Mouse (Mus musculus): ENCODE data around the gene Snx3. TPM values are rescaled to one million over a fixed set of nuclear protein-coding genes. Genes with fewer than 3 reads are reported as not detected.

Snx3 gene
- polyA plus RNA-seq, 1 experiment from 2014 or later = 340 TPM

DNA sequence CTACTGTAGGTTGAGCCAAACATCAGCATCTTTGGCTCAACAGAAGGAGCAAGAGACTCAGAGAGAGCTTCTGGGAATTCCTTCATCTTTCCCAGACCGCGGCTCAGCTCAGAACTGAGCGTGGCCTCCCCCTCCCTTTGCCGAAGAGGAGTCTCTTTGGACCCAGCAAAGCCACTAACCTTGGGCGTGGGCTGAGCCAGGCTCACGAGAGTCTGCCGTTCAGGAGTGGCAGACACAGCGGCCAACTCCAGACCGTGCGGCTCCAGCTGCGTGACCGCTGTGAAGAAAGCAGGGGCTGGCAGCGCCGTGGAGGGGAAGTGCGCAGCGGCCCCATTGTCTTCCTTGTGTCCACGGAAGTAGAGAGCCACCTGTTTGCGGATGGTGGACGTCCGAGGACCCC, 70.7 kb downstream of the Snx3 start:
- no peaks in the 10 kb centered on the region for H3K36me3 ChIP-seq (ENCODE audit: control insufficient read depth, insufficient read depth, low read length)
- peaks cover 92% of the 10 kb centered on the region for H3K27me3 ChIP-seq (ENCODE audit: control insufficient read depth, insufficient read depth, low read length)
- no peak overlapping the region for H3K27ac ChIP-seq (replicated peaks in 1 of 2; ENCODE audit: control insufficient read depth in 1 of 2, insufficient read depth in 1 of 2, low read depth in 2 of 2, low read length in 2 of 2)
- WGBS = 1% methylated on average over 20 of the region's 20 CpGs
- H3K9ac ChIP-seq (ENCODE audit: low read length) = no peak overlapping the region
- H3K4me1 ChIP-seq (ENCODE audit: control insufficient read depth in 2 of 2, insufficient read depth in 2 of 2, low read length in 2 of 2) = peaks cover 0 to 4% of the 10 kb centered on the region in 2 experiments; a peak in 2 of 4 replicates
- no peak overlapping the region for H3K4me3 ChIP-seq (ENCODE audit: control insufficient read depth in 1 of 2, insufficient read depth in 1 of 2, low read depth in 1 of 2, low read length in 2 of 2)
- ATAC-seq (ENCODE audit: insufficient number of reproducible peaks, insufficient read depth, low FRiP score, low read depth) = no peak
- H3K9me3 ChIP-seq (ENCODE audit: control insufficient read depth, low read length) = no peaks in the 10 kb centered on the region
- peak overlapping the region; percentile 23; the same call in 1 of the 2 replicates for H3K4me2 ChIP-seq (ENCODE audit: low read length)

DNA sequence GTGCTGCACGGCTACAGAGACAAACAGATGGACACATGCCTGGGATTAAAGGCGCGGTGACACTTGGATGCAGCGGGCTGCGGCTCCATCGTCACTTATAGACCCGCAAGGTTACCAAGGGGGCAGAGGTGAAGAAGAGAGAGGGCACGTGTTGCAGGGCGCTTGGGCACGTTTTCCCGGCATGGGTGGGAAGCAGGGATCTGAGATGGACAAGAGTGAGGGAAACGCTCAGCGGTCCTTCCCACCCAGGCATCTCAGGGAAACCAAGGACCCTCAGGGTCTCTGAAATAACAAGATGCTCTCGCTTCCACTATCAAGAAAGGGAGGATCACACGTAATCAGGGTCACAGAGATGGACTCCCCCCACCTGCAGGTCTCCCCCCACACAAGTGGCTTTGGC, 71.1 kb downstream of the Snx3 start:
- Histone ChIP-seq H3K4me3 (ENCODE audit: control insufficient read depth in 1 of 2, insufficient read depth in 1 of 2, low read depth in 1 of 2, low read length in 2 of 2) (no peak overlapping the region), H3K9ac (ENCODE audit: low read length) (no peak overlapping the region), H3K27ac (replicated peaks in 1 of 2; ENCODE audit: control insufficient read depth in 1 of 2, insufficient read depth in 1 of 2, low read depth in 2 of 2, low read length in 2 of 2) (no peak overlapping the region), H3K36me3 (ENCODE audit: control insufficient read depth, insufficient read depth, low read length) (no peaks in the 10 kb centered on the region), H3K9me3 (ENCODE audit: control insufficient read depth, low read length) (no peaks in the 10 kb centered on the region), H3K4me1 (ENCODE audit: control insufficient read depth in 2 of 2, insufficient read depth in 2 of 2, low read length in 2 of 2) (peaks cover 0 to 4% of the 10 kb centered on the region in 2 experiments; a peak in 2 of 4 replicates), H3K27me3 (ENCODE audit: control insufficient read depth, insufficient read depth, low read length) (peaks cover 93% of the 10 kb centered on the region), H3K4me2 (ENCODE audit: low read length) (no peak overlapping the region)
- no peak for ATAC-seq (ENCODE audit: insufficient number of reproducible peaks, insufficient read depth, low FRiP score, low read depth)
- WGBS = 5% methylated on average over 15 of the region's 15 CpGs

DNA sequence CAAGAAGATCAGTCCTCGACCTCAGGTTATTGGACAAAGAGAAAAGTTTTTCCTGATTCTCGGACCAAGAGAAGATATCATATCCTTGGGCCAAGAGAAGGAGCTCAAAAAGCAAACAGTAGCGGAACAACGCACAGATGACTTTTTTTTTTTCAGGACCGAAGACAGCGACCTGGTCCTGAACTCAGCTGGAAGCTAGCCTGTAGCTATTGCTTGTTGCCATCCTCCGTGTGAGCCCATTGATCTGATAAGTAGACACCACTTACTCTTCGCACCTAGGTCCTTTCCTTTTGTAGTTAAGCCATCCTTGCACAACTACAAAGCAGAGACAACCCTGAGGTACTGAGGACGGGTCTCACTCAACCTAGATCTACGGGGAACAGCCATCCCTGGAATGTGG, 72.8 kb downstream of the Snx3 start:
- Histone ChIP-seq H3K27me3 (ENCODE audit: control insufficient read depth, insufficient read depth, low read length) (peaks cover 99% of the 10 kb centered on the region), H3K4me3 (ENCODE audit: control insufficient read depth in 1 of 2, insufficient read depth in 1 of 2, low read depth in 1 of 2, low read length in 2 of 2) (no peak overlapping the region), H3K9me3 (ENCODE audit: control insufficient read depth, low read length) (no peaks in the 10 kb centered on the region), H3K4me2 (ENCODE audit: low read length) (no peak overlapping the region), H3K4me1 (ENCODE audit: control insufficient read depth in 2 of 2, insufficient read depth in 2 of 2, low read length in 2 of 2) (peaks cover 0 to 8% of the 10 kb centered on the region in 2 experiments; a peak in 2 of 4 replicates), H3K9ac (ENCODE audit: low read length) (no peak overlapping the region), H3K27ac (replicated peaks in 1 of 2; ENCODE audit: control insufficient read depth in 1 of 2, insufficient read depth in 1 of 2, low read depth in 2 of 2, low read length in 2 of 2) (no peak overlapping the region), H3K36me3 (ENCODE audit: control insufficient read depth, insufficient read depth, low read length) (no peaks in the 10 kb centered on the region)
- 3% methylated on average over 10 of the region's 10 CpGs for WGBS
- no peak for ATAC-seq (ENCODE audit: insufficient number of reproducible peaks, insufficient read depth, low FRiP score, low read depth)

DNA sequence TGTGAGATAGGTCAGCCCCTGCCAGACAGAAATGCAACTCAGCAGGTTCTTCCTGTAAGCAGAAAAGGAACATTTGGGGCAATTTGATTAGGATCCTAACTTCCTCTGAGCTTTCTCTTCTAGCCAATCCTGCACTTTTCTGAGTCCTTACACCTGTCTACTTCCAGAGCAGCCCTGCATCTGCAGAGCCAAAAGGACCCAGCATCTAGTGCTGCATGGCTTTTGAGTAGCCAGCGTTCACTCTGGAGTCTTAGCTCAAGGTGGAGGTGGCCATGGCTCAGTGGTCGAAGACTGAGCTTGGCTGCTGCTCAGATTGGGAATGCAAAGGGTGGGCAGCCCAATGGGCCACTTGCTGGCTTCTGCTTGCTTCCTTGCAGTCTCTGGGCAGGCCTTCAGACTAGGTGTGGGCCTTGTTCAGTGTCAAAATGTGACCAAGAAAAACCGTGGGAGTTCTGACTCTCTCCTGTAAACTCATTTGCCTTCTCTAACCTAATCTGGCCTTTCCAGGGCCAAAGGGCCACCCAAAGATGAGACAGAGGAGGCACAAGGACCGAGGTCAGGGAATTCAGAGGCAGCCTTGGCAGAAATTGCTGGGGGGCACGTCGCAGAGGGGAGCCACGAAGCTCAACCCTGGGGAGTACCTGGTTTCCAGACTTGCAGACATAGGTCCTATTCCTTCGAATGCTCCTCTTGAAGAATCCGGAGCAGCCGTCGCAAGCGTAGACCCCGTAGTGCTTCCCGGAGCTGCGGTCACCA, 75.9 kb downstream of the Snx3 start:
- Histone ChIP-seq H3K4me1 (ENCODE audit: control insufficient read depth in 2 of 2, insufficient read depth in 2 of 2, low read length in 2 of 2) (peaks cover 0 to 14% of the 10 kb centered on the region in 2 experiments; a peak in 3 of 4 replicates), H3K9ac (ENCODE audit: low read length) (no peak overlapping the region), H3K4me2 (ENCODE audit: low read length) (no peak overlapping the region), H3K4me3 (ENCODE audit: control insufficient read depth in 1 of 2, insufficient read depth in 1 of 2, low read depth in 1 of 2, low read length in 2 of 2) (no peak overlapping the region), H3K27ac (replicated peaks in 1 of 2; ENCODE audit: control insufficient read depth in 1 of 2, insufficient read depth in 1 of 2, low read depth in 2 of 2, low read length in 2 of 2) (no peak overlapping the region), H3K36me3 (ENCODE audit: control insufficient read depth, insufficient read depth, low read length) (no peaks in the 10 kb centered on the region), H3K9me3 (ENCODE audit: control insufficient read depth, low read length) (no peaks in the 10 kb centered on the region), H3K27me3 (ENCODE audit: control insufficient read depth, insufficient read depth, low read length) (peaks cover 99% of the 10 kb centered on the region)
- ATAC-seq (ENCODE audit: insufficient number of reproducible peaks, insufficient read depth, low FRiP score, low read depth) = no peak
- WGBS = 2% methylated on average over 15 of the region's 15 CpGs

DNA sequence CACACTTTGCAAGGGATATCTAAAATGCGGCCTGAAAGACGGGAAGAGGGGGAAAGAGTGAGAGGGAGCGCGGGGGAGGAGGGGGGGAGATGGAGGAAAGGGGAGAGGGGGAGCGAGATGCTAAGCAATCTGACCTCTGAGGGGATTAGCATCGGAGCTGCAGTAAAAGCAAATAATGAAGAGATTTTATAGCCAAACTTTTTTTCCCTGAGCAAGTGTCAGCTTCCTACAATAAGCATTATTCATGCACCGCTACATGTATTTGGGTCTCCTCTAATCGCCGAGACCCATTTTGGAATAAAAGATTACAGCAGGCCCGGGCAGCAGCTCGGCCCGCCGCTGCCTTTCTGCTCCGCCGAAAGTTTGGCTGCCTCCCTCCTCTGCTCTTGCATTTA, 76.4 kb downstream of the Snx3 start:
- 1% methylated on average over 15 of the region's 15 CpGs for WGBS
- no peak overlapping the region for H3K4me3 ChIP-seq (ENCODE audit: control insufficient read depth in 1 of 2, insufficient read depth in 1 of 2, low read depth in 1 of 2, low read length in 2 of 2)
- ATAC-seq (ENCODE audit: insufficient number of reproducible peaks, insufficient read depth, low FRiP score, low read depth) = no peak
- H3K9ac ChIP-seq (ENCODE audit: low read length) = no peak overlapping the region
- peaks cover 99% of the 10 kb centered on the region for H3K27me3 ChIP-seq (ENCODE audit: control insufficient read depth, insufficient read depth, low read length)
- H3K4me2 ChIP-seq (ENCODE audit: low read length) = no peak overlapping the region
- no peak overlapping the region for H3K27ac ChIP-seq (replicated peaks in 1 of 2; ENCODE audit: control insufficient read depth in 1 of 2, insufficient read depth in 1 of 2, low read depth in 2 of 2, low read length in 2 of 2)
- H3K9me3 ChIP-seq (ENCODE audit: control insufficient read depth, low read length) = no peaks in the 10 kb centered on the region
- H3K4me1 ChIP-seq (ENCODE audit: control insufficient read depth in 2 of 2, insufficient read depth in 2 of 2, low read length in 2 of 2) = peaks cover 0 to 16% of the 10 kb centered on the region in 2 experiments; a peak in 3 of 4 replicates
- no peaks in the 10 kb centered on the region for H3K36me3 ChIP-seq (ENCODE audit: control insufficient read depth, insufficient read depth, low read length)

DNA sequence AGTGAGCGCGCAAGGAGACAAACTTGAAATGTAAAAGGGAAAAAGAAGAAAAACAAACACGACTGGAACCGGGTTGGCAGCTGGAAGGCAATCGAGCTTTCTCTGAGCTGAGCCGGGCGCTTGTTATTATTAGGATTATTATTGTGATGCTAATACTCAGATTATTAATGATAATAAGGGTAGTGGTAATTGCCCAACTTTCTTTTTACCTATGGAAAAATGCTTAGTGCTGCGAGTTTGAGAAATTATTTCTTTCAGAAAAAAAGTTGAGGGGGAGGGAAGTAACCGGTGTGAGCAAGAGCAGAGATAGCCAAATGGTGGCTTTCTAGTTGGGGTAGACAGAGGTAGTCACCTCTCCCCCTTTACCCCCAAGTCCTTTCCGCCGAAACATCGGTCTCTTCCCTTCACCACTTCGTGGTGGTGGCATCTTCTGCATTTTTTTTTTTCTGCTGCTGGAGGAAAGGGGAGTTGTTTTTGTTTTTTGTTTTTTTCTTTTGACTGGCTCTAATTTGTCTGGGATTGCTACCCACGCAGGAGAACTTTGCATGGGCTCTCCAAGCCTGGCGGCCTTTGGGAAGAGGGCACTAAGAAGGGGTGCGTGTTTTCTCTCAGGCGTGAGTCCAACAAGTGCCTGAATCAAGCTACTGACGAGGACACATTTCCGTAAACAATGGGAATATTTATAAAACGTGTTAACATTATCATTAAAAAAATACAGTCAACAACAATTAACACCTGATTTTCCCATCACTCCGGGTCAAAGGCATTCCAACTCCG, 77.1 kb downstream of the Snx3 start:
- H3K4me3 ChIP-seq (ENCODE audit: control insufficient read depth in 1 of 2, insufficient read depth in 1 of 2, low read depth in 1 of 2, low read length in 2 of 2) = peak overlapping the region in 1 of 2 experiments; percentile 25; a peak in 2 of 4 replicates
- WGBS = 2% methylated on average over 22 of the region's 22 CpGs

DNA sequence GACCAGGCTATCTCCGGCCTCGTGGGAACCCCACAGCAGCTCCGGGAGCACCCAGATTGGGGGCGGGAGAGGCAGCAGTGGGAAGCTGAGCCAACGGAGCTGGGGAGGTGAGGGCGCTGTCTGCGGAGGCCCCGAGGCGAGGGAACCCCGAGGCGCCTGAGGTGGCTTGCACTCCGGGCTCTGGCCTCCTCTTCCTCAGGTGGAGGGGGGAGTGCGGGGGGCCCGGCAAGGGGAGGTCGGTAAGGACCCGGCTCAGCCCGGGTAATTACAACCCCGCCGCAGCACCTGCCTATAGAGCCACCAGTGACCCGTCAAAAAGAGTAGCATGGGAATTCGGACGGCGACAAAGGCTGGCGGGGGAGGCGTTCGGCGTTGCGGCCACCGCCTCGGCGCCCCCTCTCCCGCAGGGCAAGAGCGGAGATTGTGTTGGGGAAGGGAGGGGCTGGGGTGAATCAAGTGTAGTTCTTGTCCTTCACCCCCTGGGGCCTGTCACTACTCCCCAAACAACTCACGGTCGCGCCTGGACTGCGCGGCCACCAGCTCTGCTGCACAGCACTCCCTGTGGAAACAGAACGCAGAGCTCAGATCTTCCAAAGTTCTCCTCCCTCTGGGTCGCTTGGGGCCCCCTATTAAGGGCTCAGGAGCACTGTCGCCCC, 77.8 kb downstream of the Snx3 start:
- H3K36me3 ChIP-seq (ENCODE audit: control insufficient read depth, insufficient read depth, low read length) = no peaks in the 10 kb centered on the region
- no peak for ATAC-seq (ENCODE audit: insufficient number of reproducible peaks, insufficient read depth, low FRiP score, low read depth)
- no peak overlapping the region for H3K9ac ChIP-seq (ENCODE audit: low read length)
- H3K4me1 ChIP-seq (ENCODE audit: control insufficient read depth in 2 of 2, insufficient read depth in 2 of 2, low read length in 2 of 2) = peaks cover 5 to 30% of the 10 kb centered on the region in 2 experiments; a peak in 3 of 4 replicates
- H3K4me2 ChIP-seq (ENCODE audit: low read length) = peak overlapping the region; percentile 51
- peaks cover 99% of the 10 kb centered on the region for H3K27me3 ChIP-seq (ENCODE audit: control insufficient read depth, insufficient read depth, low read length)
- under 1% methylated on average over 35 of the region's 41 CpGs for WGBS
- no peaks in the 10 kb centered on the region for H3K9me3 ChIP-seq (ENCODE audit: control insufficient read depth, low read length)
- H3K4me3 ChIP-seq (ENCODE audit: control insufficient read depth in 1 of 2, insufficient read depth in 1 of 2, low read depth in 1 of 2, low read length in 2 of 2) = peak overlapping the region in 1 of 2 experiments; percentile 25; a peak in 2 of 4 replicates
- H3K27ac ChIP-seq (replicated peaks in 1 of 2; ENCODE audit: control insufficient read depth in 1 of 2, insufficient read depth in 1 of 2, low read depth in 2 of 2, low read length in 2 of 2) = no peak overlapping the region

More for the DNA sequence above, 77.1 kb downstream of the Snx3 start:
- Histone ChIP-seq H3K27me3 (ENCODE audit: control insufficient read depth, insufficient read depth, low read length) (peaks cover 99% of the 10 kb centered on the region), H3K27ac (replicated peaks in 1 of 2; ENCODE audit: control insufficient read depth in 1 of 2, insufficient read depth in 1 of 2, low read depth in 2 of 2, low read length in 2 of 2) (no peak overlapping the region), H3K9ac (ENCODE audit: low read length) (no peak overlapping the region), H3K9me3 (ENCODE audit: control insufficient read depth, low read length) (no peaks in the 10 kb centered on the region), H3K4me2 (ENCODE audit: low read length) (0 out of 2 replicates have a peak overlapping the region, but pooled peaks have one; percentile 51), H3K4me1 (ENCODE audit: control insufficient read depth in 2 of 2, insufficient read depth in 2 of 2, low read length in 2 of 2) (peaks cover 3 to 23% of the 10 kb centered on the region in 2 experiments; a peak in 3 of 4 replicates), H3K36me3 (ENCODE audit: control insufficient read depth, insufficient read depth, low read length) (no peaks in the 10 kb centered on the region)
- no peak for ATAC-seq (ENCODE audit: insufficient number of reproducible peaks, insufficient read depth, low FRiP score, low read depth)

Data from heart, embryonic 14.5 days (tissue).